Mouse (Mus musculus) T-helper 2 cell (primary cell): ENCODE results near the gene Fam45a.

ENCODE experiments used
- in situ Hi-C: fragments of 300-600 bp; cut with MboI, MseI; formaldehyde crosslinking; loops from one replicate; pipeline ENCODE4 v1.15.1; 2025; ENCODE audit warnings: high pct_unique_total_duplicates

Fam45a gene

DNA sequence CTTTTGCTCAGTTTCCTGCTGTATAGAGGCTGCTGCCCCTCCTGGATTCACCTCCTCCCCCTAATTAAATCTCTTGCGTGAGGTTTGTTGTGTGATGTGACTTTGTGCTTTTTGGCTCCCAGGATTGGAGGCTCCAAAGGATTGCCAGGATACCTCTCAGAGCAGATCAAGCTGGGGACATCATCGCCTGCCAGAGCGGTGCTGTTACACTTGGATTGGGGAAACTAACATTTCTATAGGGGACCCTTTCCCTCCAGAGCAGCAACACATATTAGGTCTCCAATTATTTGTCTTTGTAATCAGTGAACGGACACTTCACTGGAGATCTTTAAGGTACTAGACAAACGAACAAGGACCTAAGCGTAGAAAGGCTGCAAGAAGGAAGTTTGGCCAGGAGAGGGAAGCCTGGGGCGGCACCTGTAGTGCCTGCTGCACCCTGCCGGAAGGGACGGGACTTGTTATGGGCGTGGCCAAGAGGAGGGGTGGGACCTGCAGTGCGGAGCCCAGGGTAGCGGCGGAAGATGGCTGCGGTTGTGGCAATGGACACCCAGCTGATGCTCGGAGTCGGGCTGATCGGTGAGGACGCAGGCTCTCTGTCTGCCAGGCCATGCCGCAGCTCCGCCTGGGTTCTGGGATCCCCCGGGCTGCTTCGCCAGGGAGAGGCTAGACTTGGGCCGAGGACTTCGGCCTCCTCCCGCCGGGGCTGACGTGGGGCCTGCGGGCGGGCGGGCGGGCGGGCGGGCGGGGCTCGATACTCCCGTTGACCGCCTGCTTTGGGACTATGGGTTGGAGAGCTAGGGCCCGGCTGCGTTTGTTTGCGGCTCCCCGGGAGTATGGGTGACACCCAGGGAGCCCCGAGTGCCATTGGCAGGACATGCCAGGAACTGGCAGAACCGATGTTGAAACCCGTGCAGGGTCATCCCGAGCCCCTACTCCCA is at the start of gene Fam45a:
Fam45a (plus strand) TSS at position 488 of the 938 bp plus-strand sequence.
- in situ Hi-C loops = no loop called here

DNA sequence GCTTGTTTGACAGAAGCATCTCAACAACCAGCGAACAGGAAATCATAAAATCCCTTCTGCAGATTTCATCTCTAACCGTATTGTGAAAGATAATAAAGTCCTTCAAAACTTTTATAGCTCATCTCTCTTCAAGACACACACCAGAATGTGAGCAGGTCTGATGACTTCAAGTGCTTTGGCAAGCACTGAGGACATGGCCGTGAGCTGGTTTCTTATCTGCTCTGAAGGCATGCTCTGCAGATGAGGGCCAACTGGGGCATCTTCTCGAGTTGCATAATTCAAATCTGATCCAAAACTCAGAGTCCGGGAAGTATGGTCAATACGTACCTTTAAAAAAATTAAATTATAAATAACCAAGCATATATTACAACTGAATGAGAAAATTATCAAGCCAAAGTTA is 38.0 kb upstream of the Fam45a start:
- in situ Hi-C loops = no loop called here

DNA sequence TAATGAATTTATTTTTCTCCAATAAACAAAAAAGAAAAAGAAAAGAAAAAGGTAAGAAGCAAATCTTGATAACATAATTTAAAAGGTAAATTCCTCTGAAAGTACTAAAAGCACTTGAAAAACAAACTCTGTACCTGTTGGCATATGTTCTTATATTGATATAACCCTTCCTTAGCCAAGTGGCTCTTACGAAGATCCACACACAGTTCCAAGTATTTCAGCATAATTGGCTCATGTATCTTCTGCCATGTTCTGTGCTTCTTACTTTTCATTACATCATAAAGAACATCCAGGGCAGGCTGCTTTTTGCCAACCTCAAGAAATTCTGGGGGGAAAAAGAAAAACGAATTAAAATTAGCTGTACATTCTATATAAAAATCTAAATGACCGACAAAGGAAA is 29.4 kb upstream of the Fam45a start:
- in situ Hi-C loops = loop anchor here (10.0 kb wide), 1 partner anchor 1447 kb away; no protein-coding TSS in a partner anchor

DNA sequence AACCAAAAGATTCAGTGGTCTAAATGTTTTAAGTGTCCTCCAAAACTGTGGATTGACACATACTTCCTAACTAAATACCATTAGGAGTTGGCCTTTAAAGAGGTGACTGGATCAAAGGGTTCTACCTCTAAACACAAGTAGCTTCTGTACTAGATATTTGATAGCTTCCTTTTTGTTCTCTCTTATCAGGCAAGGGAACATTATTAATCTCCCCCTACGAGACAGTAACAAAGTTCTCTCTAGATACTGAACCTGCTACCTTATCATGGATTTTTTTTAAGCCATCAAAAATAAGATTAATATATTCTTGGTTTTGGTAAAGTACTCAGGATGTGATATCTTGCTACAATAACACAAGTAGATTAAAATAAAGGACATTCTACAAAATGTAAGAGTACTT is 26.7 kb upstream of the Fam45a start:
- in situ Hi-C loops = loop anchor here (10.0 kb wide), 1 partner anchor 1450 kb away; no protein-coding TSS in a partner anchor

DNA sequence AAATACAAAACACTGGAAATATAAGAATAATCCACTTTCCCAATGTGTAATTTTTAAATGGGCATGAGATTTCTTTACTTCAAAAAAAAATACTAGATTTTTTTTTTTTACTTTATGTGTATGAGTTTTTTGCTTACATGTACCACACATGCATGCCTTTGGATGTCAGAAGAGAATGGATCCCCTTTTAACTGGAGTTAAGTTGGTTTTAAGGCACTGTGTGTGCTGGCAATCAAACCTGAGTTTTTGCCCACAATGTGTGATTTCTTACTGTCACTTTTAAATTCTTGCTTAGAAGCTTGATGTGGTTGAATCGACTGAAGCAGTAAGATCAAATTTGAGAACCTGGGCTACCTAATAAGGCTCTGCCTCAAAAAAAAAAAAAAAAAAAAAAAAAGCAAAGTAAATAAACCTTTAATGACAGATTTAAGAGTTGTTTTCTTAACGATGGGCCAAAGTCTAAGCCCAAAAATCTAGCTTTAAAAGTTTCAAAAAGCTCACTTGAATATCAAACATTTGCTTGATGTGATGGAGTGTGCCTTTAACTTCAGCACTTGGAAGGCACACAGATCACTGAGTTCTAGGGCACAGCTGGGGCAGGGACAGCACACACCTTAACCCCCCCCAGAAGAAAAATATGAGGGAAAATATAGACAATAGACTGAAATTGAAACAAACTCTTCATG is 23.8 kb upstream of the Fam45a start:
- in situ Hi-C loops = loop anchor here (10.0 kb wide), 1 partner anchor 1453 kb away; no protein-coding TSS in a partner anchor

DNA sequence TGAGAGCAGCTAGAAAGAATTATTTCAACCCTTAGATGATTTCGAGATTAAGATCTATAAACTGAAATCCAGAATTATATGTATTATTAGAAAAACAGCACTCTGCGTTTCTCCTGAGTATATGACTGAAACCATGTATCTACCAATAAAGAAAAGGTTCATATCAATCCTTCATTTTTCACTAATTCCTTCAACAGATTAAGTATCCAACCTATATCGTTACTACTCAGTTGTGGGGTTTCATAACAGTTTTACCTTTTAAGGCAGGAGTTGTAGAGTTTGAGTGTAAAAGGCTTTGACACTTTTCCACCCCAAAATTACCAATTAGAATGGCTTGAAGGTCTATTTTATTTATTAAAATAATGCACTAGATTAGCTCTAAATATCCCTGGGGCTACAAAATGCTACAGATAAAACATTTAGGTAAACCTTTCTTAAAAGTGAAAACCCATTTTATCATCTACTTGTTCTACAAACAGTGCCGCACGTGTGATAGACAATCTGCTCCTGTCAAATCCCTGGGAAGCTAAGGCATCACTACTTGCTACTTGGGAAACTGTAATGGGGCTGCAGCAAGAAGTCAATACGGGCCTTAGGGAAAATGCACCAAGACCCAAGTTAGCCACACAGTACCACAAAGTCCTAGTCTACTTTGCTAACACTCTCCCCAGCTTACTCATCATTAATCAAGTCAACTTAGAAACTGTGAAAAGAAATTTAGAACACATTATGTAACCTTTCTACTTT is 23.0 kb upstream of the Fam45a start:
- in situ Hi-C loops = loop anchor here (10.0 kb wide), 1 partner anchor 1454 kb away; no protein-coding TSS in a partner anchor

DNA sequence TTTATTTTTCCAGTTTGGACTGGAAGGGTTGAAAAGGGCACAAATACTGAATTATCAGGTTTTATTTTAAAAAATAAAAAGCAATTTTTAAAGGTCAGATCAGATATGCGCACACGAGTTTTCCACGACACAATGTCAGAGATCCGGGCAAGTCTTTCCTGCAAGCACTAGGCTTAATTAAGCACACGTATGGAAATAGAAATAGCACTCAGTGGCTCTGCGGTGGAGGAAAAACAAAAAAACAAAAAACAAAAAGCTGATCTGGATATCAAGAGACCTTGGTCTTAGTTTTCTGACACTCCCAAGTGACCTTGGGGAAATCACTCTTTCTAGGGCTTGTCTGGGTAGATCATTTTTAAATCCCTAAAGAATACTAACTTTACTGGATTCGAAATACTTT is 21.9 kb upstream of the Fam45a start:
- in situ Hi-C loops = loop anchor here (10.0 kb wide), 1 partner anchor 1455 kb away; no protein-coding TSS in a partner anchor

DNA sequence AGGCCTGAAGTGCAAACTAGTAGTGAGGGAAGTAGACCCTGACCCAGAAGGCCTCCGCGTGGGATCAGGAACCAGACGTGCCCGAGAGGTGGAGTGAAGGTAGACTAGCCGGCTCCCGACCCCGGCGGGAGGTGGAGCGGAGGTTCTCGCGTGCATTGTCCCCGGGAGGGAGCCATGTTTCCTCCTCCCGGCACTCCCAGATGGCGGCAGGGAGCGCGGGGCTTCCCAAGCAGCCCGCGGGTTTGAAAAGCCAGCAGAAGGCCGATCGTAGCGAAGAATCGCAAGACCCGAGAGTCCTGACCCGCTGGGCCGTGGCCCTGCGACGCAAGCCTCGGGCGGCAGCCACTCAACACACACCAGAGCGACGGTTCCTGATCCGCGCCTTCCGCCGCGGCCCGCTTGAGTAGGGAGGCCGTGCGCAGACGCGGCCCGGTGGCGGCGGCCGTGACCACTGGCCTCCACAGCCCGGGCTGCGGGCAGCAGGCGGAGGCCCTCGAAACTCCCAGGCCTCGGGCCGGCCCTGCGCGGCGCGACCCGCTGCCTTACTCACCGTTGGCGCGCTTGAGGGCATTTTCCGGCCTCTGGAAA is 21.4 kb upstream of the Fam45a start:
- in situ Hi-C loops = loop anchor here (10.0 kb wide), 1 partner anchor 1455 kb away; no protein-coding TSS in a partner anchor

DNA sequence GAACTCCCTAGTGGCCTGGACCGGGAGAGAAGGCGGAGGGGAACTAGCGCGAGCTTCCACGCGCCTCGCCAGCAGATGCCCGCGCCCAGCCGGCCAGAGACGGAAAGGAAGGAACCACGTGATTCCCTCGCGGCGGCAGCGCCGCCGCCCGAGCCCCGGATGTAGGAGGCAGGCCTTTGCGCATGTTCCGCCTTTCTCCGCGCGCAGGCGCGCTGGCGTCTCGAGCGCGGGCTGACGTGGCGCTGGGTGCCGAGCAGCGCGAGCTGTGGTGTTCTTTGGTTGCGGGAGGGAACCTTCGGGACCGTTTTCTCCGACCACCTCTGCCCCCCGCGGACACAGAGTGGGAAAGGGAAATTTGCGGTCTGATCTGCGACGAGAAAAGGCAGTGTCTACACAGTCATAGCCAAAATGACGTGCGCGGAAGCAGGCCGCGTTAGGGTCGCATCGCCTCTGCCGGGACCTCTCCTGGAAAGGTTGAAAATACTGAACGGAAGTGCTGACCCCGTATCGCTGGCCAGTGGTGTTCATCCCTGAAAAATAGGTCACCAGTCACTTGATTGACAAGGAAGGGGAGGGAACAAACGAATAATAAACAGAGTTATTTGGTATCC is 20.7 kb upstream of the Fam45a start, which contains the start of gene Eif3a:
Eif3a (minus strand) TSS at position 108 of the 611 bp plus-strand sequence.
- in situ Hi-C loops = no loop called here

DNA sequence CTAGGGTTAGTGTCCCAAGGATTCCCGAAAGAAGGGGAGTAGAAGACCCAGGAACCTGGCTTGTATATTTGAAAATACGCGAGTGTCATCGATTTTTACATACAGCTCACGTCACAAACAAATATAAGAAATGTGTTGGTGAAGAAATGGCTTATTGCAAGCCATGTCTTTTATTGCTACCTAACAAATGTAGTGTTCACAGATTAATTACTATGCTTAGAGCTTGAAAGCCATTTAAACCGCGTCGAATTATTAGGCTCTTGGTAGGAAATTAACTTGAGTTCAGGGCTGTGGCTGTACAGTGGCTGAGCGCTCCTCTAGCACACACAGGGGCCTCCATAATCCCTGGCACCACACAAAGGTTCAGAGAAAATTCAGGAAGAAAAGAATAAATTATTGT is 20.2 kb upstream of the Fam45a start:
- in situ Hi-C loops = no loop called here

DNA sequence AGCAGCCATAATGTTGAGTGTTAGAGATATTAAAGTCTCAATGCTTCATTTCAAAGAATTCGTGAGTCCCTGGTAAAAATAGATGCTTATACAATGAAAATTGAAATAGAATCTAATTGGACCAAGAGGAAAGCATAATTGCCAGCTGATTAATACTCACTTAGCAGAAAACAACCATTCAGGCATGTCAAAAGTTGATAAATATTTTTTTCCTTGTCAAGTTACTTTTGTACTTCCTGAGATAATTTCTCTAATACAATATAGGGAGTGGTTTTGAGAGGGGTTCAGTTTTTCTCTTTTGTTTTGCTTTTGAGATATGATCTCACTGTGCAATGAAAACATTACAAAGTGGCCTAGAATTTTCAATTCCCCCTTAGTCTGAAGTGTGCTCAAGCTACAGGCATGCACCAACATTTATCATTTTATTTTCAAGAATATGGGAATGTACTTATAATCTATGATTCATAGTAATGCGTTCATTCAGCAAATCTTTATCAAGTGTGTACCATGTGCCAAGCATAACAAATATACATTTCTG is 18.1 kb upstream of the Fam45a start:
- in situ Hi-C loops = no loop called here

DNA sequence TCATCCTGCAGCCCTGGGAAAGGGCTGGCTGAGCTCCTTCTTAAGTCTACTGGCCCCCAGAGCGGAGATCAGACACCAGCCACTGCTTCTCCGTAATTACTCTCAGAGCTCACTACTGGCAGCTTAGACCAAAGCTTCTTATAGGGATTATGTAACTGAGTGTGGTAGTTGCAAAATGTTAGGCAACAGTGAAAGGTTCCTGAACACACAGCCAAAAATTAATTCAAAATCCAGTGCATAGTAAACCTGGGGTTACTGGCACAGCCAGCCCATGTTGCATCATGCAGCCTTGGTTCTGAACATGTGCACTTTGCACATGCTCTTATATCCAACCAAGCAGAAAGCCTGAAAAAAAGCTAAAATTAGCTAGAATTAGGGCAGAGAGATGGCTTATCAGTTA is 16.1 kb upstream of the Fam45a start:
- in situ Hi-C loops = loop anchor here (5.0 kb wide), 1 partner anchor 72 kb away; no protein-coding TSS in a partner anchor

DNA sequence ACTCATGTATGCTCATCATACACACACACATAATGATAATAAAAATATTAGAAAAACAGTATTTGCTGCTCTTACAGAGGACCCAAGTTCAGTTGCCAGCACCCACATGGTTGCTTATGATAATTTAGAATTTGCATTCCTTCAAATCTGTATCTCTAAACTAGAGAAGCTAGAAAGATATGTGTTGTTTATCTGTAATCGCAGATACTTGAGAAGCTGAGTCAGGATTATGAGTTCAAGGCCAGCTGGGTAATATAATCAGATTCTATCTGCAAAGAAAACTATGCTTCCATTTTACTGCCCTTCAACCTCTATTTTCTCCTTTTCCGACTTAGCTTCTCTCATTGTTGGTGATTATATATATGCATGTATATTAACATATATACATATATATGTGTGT is 14.0 kb upstream of the Fam45a start:
- in situ Hi-C loops = loop anchor here (5.0 kb wide), 1 partner anchor 70 kb away; no protein-coding TSS in a partner anchor

DNA sequence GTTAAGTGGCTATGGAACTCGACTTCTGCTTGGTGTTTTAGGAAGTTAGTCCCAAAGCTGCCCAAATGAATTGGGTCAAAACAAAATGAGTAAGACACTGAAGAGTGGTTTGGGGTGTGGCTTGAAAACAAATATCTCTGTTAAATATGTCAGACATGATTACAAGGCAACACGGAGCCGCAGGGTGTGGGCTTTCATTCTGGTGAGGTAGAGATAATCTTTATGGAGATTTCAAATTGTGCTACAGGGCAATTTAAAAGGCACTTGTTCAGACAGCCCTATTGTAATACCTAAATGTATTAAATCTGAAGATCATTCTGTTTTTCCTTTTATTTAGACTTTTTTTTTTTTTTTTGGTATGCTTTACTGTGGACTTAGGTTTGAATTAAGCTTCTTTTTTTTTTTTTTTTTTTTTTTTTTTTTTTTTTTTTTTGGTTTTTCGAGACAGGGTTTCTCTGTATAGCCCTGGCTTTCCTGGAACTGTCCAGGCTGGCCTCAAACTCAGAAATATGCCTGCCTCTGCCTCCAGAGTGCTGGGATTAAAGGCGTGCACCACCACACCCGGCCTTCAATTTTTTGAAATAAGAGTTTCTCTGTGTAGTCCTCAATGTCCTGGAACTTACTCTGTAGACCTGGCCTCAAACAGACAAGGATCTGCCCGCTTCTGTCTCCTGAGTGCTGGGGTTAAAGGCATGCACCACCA is 11.4 kb upstream of the Fam45a start:
- in situ Hi-C loops = loop anchor here (5.0 kb wide), 1 partner anchor 67 kb away; no protein-coding TSS in a partner anchor

DNA sequence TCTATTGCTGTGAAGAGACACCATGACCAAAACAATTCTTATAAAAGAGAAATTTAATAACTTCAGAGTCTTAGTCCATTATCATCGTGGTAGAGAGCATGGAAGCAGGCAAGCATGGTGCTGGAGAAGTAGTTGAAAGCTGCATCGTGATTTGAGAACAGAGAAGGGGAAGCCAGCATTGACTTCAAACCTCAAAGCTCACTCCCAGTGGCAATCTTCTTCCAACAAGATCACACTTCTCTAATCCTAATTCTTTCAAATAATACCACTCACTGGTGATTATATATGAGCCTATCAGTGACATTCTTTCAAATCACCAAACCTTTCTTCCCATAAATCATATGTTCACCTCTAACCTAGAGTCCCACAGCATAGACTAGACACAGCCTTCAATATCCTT is 6.5 kb upstream of the Fam45a start:
- in situ Hi-C loops = no loop called here

DNA sequence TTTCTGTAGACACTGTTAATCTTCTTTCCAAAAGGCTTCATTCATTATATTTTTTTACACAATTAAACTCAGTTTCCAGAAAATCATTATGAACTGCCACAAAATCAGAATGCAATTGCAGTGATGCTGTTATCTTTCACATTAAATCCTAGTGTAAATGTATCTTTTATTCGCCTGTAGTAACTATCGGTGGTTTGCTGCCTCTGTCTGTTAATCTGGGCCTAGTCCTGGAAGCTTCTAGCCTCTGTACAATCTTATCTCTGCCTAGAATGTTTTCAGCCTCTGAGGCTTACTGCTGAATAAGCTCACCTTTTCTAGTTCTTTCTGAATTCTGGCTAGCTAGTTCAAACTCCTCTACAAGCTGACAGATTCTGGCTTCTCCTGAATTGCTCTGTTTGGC is 1.5 kb upstream of the Fam45a start:
- in situ Hi-C loops = no loop called here

DNA sequence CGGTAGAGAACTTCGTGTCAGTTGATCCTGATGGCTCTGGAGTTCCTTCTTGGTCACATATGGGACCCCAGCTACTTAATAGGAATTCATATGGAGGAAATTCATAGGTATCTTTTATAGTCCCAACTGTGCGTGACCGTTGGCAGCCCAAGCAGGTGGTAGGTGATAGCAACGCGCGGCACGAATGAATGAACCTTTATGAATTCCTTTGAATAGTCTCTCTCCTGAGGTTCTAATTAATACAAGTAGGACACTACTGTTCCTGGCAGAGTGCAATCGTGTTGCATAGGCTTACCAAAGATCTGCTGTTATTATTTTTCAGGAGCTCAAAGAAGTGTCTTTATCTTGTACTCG is 628 bp downstream of the Fam45a start:
- in situ Hi-C loops = no loop called here

DNA sequence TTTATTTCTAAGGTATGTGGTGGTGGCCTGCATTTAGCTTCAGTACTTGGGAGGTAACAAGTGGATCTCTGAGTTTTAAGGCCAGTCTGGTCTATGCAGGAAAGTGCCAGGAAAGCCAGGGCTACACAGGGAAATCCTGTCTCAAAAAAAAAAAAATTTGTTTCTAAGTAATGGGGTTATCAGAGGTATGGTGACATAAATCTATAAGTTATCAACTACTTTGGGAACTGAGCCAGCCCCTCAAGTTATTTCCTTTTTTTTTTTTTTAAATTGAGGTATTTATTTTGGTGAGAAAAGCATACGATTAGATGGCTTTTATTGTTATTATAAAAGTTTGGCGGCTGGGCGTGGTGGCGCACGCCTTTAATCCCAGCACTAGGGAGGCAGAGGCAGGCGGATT is 1.7 kb downstream of the Fam45a start:
- in situ Hi-C loops = no loop called here

DNA sequence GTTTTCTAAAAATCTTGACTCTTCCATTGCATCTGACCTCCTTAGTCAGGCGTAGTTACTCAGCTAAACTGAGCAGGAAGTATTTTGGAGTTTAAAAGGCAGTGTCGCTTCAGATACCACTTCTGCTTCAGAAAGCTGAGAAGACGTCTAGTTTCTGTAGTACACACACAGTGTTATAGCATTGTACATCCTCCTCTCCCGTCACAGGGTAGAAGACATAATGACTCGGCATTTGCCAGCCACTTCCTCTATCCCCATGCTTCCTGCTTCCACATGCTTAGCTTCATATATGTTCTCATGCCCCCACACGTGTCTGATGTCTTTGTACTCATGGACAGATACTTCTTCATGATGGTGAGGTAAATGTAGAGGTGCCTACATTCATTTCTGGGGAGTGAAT is 7.3 kb downstream of the Fam45a start:
- in situ Hi-C loops = no loop called here

DNA sequence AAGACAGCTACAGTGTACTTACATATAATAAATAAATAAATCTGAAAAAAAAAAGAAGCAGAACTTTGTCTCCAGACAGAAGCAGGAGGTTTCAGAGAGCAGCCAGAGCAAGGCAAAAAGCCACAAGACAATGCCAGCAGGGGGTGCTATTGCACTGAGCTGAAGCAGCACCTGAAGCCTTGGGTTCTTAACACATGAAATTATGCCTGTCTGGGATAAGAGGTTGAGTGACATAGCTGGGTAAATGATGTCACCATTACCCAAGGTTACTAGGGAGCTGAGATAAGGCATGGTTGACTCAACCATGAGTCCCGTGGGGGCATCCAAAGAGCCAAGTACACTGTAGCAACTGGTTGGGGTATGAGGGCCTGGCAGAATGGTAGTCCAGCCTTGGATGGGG is 26.4 kb downstream of the Fam45a start:
- in situ Hi-C loops = no loop called here
